Mouse (Mus musculus) spleen, adult 18-20 months (tissue): ENCODE data around the gene Sgsm2.

Experiments used
- DNase-seq, 2 experiments: peaks; one replicate each; pipeline ENCODE4 v3.0.0; 2022; ENCODE audit warnings: mixed read lengths in 2 of 2

Sgsm2 gene

DNA sequence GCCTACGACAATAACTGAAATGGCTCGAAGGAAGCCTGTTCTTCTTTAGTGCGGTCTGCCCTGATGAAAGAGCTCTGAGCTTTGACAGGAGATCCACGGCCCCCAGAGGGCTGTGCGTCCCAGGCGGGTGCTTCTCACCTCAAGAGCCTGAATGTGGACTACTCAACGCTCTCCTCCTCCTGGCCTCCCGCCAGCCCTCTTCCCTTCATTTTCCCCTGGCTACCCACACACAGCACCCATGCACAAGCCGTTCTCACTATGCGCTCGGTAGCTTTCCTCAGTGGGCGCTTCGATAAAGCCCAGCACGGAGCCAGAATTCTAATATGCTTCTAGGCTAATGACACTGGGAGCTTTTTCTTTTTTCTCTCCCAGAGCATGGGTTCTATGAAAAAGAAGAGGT is 14.9 kb downstream of the Sgsm2 start:
- no peak for DNase-seq

DNA sequence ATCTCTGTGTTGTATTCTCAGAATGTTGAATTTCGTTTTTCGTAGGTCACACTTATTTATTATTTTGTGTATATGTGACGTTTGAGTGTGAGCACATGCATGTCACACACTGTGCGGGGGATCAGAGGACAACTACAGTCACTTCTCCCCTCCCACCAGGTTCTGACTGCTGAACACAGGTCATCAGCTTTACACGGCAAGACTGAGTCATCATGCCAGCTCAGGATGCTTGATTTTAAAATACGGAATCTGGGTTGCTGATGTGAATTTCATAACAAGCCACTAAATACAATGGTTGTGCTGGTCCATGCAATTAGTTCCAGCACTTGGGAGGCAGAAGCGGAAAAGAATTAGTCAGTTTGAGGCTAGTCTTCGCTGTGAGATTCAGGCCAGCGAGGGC is 15.9 kb downstream of the Sgsm2 start:
- DNase-seq: no peak

DNA sequence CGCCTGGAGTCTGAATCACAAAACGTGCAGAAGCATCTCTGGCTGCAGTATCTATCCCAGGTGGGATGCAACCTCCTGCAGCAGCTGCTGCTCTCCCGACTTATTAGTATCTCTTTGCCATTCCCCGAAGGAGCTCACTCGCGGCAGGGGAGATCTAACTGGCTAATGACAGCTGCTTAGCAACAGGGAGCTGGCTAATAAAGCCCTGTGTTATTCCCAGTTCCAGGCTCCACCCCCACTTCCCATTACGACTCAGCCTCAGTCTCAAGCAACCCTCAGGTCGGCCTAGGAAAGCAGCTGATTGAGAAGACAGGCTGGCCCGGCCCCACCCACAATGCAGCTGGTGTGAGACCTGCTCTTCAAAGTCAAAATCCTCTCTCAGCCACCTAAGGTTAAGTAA is 20.1 kb downstream of the Sgsm2 start:
- no peak for DNase-seq

DNA sequence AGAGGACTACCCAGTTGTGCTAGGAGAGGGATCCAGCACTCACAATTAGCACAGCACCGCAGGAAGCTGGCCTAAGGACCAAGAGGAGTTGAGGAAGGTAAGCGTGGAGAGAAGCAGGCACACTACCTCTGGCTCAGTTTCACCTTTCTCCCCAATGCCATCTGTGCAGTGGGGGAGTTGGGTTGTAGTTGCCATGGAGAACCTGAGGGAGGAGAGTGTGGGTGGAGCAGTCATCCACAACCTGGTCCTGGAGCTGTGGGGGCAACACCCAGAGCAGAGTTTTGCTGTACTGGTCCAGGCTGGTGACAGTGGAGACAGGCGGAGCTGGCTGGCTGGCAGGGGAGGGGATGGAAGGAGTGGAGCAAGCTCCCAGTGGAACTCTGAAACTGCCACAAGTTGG is 22.2 kb downstream of the Sgsm2 start:
- no peak for DNase-seq

DNA sequence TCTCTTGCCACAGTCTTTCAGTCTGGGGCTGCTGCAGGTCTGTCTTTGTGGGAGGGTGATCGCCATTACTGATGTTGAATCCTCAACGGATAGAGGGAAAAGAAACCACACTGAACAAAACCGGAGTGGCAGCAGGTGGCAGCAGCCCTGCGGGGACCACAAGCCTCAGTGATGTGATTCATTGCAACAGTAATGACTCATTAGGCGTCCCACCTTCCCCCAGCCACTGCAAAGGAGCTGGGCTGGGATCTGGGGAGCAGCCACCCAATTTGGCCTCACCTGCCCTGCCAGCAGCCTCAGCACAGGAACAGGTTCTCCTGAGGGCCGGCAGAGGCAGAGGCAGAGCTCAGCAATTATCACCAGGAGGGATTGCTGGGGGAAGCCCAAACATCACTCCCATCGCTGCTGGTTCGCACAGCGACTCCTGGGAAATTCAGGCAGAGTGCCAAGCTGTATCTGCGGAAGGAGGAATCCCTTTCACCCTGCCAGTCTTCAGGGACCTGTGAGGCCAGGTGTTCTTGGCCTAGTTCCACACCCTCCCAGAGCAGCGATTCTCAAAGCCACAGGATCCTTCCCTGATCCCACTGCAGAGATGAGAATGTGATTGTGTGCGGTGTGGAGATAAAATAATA is 25.8 kb downstream of the Sgsm2 start:
- no peak for DNase-seq

DNA sequence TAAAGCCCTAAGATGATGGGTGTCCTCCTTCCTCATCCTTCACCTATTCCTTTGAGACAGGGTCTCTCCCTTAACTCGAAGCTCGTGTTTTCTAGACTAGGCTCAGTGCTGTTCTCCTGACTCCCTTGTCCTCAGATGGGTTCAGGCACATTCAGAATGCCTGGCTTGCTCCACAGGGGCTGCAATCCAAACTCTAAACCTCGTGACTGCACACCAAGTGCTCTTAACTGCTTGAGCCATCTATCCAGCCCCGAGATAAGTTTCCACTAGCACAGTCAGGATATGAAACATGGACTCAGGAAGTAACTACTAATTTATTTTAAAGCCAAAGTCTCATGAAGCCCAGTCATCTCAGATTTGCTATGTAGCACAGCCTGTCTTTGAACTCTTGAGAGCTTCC is 26.3 kb downstream of the Sgsm2 start:
- no peak for DNase-seq

DNA sequence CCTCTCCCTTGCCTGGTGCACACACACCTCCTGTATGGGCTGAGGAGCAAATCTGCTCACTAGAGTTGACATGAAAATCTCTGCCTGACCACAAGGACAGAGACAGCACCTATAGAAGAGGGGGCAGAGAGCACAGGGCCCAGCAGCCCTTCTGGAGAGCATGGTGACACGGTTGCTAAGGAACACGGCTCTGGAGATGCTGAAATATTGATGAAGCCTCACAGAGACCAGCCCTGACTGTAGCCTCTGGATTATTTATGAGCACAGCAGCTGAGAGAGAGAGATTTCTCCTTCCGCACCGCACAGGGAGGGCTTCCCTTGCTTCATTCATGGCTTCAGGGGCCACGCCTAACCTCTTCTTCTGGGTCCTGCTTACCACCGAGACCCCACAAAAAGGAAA is 27.3 kb downstream of the Sgsm2 start:
- no peak for DNase-seq

DNA sequence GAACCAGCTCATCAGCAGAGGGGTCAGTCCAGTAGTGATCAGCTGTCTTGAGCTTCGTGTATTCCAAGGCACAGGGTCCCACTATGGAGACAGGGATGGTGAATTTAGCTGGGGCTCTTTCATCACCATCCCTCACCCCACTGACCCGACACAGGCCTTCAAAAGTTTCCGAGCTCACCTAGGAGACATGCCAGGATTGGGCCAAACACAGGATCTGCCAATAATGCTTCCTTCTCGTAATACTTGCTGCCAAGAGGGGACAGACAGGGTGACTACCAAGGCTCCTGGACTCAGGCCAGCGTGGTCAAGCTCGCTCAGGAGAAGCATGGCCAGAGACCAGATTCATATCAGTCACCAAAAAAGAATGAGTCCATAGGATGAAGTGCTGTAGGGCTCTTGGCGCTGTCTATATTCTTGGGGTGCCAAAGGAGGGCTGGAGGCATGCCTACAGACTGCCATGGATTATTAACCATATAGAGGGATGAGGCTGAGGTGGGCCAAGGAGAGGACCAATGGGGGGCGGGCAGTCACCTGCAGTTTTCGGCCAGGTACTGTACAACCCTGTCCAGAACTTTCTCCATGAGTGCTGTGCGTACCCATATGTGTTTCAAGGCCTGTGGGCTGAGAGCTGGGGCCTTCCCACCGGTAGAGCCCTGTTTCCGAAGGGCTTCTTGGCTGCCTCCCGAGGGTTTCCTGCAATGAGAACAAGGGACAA is 28.7 kb downstream of the Sgsm2 start:
- no peak for DNase-seq

DNA sequence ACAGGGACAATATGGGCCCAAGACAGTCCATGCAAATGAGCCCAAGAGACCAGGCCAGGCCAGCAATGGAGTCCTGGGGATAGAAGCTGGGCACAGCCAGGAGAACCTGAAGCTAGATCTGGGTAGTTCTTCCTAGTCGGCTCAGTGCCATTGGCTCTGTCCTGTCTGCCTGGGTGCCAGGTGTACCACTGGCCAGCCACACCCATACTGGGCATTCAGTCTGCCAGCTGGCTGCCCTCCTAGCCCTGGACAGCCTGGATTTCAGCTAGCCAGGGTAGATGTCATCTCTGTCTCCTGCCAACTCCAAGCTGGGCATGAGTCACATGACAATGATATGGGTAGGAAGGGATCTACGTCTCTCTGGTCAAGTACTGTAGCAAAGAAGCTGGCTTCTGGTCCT is 29.7 kb downstream of the Sgsm2 start:
- no peak for DNase-seq

DNA sequence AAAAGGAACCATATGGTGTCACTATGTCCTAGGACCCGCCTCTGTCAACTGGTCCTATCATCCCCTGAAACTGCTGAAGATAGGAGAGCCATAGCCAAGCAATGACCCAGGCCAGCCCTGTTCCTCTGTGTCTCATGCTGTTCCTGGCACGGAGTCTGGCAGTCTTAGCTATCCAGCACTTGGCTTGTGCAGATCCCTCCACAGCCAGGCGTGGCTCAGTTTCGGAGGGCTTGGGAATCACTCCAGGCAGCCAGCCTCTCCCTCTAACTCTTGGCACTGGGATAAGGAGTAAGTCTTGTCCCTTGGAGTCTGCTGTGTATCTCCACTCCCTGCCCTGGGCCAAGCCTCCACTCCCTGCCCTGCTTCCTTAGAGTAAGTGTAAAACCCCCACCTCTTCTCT is 30.2 kb downstream of the Sgsm2 start:
- DNase-seq: no peak

DNA sequence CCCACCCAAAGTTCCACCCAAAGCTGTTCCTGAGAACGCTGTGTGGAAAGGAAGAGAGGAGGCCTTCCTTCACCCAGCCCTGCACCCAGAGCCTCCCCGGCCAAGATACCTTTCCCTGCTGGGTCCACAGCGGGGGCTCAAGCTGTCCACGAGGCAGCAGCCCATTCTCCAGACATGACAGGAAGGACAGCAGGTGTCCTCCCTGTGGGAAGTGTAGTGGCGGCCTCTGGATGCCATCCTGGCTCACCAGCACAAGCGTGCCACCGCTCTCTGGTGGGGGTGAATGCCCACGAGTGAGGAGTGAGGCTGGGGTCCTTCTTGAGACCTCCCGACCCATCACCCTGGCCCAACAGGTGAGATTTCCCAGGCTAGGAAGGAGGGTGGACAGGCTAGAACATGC is 31.6 kb downstream of the Sgsm2 start:
- DNase-seq: no peak

DNA sequence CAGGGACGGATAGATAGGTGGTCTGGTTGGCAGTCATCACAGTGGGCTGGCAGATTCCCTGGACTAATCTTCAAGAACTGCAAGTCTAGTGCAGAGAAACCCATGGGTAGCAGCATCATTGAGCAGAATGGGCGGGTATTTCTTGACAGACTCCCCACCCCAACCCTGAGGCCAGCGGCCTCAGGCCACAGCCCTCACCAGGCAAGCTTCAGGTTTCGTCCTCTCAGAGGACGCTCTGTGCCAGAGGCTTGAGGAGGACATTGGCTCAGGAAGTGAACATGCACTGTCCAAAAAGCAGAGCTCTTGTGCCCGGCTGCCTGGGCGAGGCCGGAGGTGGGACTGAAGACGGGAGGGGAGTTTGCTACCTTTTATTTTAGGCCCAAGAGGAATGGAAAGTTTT is 32.4 kb downstream of the Sgsm2 start:
- DNase-seq: no peak

DNA sequence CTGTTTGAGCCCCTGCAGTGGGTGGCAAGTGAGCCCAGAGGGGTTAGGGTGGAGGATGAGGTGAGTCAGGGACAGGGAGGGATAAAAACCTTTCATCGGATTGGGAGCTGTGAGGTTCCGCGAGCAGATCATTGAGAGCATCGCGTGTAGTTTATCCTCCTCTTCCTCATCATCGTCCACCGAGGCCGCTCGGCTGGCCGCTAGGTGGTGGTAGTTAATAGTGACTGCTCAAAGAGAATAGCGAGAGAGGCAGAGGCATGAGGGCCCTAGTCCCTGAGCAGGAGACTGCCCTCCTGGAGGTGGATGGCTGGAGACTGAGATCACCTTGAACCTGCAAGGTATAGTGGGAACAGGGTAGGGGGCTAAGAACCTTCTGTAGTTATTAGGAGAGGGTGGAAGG is 33.4 kb downstream of the Sgsm2 start:
- DNase-seq: no peak

DNA sequence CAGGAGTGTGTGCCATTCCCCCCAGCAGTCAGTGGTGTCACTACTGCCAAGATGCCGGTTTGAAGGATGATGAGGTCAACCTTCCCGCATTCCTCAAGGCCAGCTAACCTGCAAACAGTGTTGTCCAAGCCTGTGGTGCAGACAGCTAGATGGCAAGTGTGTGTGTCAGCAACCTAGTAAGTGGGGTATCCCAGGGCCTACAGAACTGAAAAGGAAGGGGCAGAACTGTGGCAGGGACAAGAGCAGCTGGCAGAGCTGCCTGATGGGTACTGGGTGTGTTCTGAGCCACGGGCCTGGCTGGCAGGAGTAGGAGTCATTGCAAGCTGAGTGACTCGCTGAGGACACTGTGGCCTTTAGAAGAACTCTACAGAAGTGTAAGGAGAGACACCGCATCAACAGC is 34.7 kb downstream of the Sgsm2 start:
- DNase-seq: no peak

DNA sequence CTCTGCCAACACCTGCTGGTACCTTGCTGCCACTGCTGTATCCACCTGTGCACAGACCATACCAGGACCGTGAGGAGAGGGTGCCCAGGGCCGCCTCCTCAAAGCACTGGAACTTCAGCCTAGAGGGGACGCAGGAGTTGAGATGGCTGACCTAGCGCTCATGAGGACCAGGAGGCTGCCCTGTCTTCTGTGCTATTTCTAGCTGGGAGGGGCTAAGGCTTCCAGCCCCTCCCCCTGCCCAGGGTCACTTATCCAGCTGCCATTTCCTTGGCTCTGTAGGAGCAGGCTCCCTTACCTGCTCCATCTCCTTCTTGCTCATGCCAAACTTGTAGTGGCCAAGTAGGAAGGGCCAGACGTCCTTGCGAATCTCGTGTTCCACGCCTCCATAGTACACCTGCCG is 39.1 kb downstream of the Sgsm2 start:
- DNase-seq: no peak

DNA sequence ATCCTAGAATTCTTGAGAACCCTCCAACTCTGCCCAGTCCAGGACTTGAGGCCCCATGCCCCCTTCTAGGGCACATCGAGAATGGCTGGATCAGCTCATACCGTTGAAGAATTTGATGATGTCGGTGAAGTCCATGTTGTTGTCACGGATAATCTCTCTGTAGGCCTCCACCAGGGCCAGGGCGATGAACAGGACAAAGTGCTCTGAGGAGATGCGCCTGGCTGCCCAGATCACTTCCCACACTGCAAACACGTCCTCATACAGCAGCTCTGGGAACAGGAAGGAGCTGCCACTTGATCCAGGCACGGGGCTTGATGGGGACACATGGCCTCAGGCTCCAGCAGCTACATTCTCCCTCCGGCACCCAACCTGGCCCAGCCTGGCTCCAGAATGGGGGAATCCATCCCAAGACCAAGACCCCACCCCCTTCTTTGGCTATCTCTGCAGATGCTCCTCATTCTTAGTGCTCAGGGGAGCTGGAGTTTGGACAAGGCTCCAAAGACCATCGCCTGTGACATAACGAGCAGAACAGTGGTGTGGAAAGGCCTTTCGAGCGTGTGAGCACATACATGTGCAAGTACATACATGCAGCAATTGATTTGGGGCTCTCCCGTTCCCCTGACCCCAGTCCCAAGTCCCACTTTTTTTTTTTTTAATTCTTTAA is 45.7 kb downstream of the Sgsm2 start:
- DNase-seq: no peak

DNA sequence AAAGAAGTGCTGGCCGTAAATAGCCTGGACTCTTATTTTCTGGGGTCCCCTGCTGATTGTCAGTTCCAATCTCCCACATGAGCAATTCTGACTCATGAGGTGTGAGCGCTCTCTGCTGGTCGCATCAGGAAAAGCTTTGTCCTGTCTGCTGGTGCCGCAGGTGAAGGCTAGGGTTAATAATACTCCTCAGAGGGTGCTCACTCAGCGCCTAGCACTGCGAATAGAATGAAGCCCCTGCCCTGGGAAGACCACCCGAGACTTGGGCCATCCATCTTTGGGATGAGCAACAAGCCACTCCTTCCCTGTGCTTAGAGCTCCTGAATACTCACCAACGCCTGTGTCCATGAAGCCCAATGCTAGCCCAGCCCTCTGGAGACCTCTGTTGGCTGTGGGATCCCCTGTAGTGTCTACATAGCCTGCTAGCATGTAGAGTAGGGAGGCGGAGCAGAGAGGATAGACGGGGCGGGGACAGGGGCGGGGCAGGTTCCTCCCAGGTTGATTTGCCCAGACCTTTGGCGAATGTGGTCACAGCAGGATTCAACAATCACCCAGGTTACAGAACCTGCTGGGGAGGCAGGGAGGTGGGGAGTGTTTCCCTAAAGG is 48.8 kb downstream of the Sgsm2 start:
- DNase-seq: peak; percentile 64 to 80

DNA sequence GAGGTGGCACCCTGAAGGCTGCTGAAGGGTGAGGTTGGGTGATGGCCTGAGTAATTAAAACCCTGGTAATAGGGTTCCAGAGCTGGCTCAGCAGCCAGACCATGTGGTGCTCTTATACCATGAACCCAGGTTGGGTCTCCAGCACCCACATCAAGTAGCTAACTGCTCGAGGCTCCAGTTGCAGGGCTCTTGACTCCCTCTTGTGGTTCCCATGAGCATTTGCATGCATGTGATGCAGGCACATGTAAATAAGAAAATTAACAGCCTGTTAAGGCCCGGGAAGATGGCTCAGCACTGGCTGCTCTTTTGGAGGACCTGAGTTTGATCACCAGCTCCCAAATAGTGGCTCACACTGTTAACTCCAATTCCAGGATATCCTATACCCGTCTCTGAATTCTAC is 51.1 kb downstream of the Sgsm2 start:
- no peak for DNase-seq

DNA sequence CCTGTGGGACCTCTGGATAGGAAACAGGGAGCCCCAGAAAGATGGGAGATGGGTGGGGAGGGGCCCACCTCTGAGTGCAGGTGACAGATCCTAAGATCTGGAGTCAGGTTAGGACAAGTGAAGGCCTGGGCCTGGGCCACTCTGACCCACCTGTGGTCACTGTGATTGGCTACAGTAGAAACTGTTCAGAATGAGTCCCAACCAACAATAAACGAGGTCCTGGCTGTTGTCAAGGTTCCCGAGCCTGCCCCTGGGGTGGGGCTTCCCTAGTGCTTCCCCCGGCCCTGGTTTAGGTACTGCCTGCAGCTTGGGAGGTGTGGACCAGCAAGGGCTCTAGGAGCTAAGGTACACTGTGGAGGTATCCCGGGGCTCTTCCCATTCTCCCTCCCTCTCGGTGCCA is 53.1 kb downstream of the Sgsm2 start:
- DNase-seq: no peak

DNA sequence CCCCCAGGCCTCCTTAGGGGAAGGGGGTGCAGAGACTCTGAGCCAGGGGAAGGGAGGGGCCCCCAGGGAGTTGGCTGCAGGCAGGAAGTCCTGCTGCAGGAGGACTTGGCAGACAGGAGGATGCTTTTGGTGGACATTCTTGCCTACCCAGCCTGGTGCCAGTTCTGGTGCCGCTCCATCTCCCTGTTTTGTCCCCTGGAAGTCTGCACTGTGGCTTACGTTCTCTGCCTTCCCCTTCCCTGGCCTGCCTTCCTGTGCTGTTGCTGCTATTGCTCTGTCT is 53.5 kb downstream of the Sgsm2 start:
- no peak for DNase-seq

DNA sequence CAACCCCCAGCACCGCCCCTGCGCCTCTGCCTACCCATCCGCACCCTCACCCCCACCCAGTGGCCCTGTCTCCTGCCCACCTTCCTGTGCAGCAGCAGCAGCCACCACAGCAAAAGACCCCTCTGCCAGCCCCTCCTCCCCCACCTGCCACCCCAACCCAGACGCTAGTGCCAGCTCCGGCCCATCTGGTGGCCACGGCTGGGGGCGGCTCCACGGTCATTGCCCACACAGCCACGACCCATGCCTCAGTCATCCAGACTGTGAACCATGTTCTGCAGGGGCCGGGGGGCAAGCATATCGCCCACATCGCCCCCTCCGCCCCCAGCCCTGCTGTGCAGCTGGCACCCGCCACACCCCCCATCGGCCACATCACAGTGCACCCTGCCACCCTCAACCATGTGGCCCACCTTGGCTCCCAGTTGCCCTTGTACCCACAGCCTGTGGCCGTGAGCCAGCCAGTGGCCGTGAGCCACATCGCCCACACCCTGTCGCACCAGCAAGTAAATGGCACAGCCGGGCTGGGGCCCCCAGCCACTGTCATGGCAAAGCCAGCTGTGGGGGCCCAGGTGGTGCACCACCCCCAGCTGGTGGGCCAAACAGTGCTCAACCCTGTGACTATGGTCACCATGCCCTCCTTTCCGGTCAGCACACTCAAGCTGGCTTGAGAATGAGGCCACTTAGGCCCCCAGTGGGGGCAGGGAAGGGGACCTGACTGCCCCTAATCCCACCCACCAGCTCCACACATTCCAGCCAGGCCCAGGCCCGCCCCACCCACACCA is 54.0 kb downstream of the Sgsm2 start:
- no peak for DNase-seq

DNA sequence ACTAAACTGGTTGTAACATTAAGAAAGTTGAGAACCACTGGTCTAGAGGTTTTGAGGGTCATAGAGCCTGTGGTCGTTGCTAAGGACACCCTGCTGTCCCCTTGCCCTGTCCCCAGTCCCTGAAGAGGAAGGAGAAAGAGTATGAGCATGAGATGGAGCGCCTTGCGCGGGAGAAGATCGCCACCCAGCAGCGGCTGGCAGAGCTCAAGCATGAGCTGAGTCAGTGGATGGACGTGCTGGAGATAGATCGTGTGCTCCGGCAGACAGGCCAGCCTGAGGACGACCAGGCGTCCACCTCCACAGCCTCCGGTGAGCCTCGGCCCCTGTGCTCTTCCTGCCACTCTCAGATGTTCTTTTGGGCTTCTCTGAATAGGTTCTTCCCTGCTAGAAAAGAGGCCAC is 54.8 kb downstream of the Sgsm2 start:
- no peak for DNase-seq

DNA sequence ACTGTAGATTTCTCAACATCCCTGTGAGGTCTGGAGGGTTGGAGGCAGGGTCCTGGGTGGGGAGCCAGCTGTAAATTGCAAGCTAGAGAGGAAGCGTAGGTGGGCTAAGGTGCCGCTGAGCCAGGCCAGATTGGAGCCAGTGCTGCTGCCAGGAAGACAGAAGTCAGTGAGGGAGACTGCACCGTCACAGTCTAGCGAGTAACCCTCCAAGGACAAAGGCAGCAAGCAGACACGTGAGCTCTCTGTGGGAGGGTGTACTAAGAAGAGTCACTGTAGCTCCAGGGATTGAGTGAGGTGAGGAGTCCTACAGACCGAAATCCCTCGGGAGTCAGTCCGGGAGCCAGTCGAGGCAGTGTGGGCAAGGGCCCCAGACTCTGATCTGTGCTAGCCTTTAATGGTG is 55.5 kb downstream of the Sgsm2 start:
- no peak for DNase-seq

DNA sequence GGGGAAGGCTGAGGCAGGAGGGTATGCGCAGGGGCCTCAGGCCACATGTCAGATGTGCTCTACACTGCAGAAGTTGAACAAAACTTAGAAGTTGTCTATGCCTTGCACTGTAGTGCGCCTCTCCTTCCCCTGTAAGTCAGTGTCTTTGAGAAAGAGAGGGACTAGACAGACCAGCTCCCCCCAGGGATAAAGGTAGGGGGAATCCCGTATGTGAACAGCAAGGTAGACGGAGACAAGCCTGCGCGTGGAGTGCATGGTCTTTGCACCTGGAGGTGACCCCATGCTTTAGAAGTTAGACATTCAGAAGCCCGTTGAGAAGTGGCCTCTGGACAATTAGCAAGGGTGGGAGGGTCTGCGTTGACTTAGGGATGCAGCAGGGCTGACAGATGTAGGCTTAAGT is 56.1 kb downstream of the Sgsm2 start:
- no peak for DNase-seq
